Mouse (Mus musculus): Measurements from ENCODE around the gene Plxna2. TPM values are rescaled to one million over a fixed set of nuclear protein-coding genes. Genes with fewer than 3 reads are reported as not detected.

Gene Plxna2
- total RNA-seq, 4 experiments from 2014 or later: 60.8 to 73.5 (median 66.5) TPM

DNA sequence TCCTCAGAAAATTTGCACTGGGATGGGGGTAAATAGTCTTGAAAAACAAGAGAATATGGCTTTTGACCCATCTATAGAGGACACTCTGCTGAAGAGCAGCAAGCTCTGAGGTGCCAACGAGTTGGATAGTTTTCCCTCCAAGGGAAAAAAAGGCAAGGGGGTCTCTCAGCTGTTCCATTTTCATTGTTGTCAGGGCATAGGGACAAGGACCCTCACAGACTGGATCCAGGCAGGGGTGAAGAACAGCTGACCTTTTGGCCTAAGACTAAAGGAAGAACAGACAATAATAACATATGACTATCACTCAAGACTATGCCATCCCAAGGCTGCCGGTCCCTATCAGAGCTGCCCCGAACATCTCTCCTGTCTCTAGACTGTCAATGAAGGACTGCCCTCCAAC, 4.2 kb downstream of the Plxna2 start:
- no peak for DNase-seq (ENCODE audit: low spot score in 2 of 2)

DNA sequence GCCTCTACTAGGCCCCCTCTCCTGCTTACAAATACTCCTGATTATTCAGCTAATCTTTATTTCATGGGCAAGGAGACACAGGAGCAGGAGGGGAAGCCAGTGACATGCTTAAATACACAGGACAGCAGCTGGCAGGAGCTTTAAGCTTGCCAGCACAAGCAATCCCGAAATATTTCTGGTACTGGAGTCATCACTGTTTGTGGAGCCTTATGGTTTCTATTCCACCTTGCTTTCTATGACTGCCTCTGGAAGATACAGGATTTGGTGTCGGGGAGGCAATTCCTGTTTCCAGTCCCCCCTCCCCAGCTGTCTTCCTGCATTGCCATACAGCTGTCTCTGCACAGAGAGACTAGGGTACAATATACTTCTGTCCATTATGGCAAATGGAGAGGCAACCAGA, 4.7 kb downstream of the Plxna2 start:
- DNase-seq (ENCODE audit: low spot score in 2 of 2): no peak

DNA sequence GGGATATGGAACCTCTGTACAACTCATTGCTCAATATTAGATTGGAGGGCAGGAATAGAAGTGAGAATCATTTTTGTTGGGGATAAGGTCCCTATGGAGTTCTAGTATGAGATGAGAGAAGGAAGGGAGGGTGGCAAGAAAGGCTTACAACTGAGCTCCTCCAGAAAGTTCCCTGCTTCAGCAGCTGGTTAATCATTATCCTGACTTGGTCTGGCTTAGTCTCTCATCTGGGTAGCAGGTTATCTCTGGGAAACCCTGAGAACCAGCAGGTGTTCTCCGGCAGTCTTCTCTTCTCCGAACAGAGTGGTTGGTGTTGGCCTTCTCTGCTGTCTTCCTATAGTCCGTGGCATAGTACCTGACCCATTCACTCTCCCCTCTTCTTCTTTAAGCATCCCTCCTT, 5.6 kb downstream of the Plxna2 start:
- DNase-seq (ENCODE audit: low spot score in 2 of 2): no peak

DNA sequence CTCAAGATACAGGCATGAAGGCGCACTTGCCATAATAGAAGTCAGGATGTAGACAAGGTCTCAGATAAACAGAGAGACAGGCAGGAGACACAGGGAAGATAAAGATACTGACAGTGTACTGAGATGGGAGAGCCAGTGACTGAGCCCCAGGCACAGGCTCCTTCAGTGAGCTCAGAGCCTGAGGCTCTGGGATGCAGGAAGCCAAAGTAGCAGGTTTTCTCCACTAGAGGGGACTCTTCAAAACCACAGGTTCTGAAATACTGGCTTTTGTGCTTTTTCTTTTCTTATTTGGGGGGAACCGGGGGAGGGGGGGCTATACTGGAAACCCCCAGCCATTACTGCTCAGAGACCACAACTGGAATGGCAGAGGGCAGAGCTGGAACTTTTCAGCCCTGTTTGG, 6.4 kb downstream of the Plxna2 start:
- no peak for DNase-seq (ENCODE audit: low spot score in 2 of 2)

DNA sequence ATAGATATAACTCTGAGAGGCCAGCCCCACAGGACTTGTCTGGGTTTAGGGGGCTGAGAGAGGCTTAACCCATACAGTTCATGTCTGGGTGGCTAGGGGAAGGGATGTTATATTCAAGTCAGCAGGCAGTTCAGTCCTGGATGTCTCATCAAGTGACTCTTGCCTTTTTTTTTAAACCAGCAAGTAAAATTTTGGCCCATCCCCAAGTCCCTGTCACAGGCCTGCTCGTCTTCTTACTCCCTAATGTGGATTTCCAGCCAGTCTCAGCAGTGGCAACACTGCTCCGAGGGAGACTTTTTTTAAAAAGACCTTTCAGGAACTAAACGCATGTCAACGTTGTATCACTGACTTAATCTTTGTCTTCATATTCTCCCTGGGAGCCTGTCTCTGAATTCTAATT, 7.0 kb downstream of the Plxna2 start:
- DNase-seq (ENCODE audit: low spot score in 2 of 2): no peak

DNA sequence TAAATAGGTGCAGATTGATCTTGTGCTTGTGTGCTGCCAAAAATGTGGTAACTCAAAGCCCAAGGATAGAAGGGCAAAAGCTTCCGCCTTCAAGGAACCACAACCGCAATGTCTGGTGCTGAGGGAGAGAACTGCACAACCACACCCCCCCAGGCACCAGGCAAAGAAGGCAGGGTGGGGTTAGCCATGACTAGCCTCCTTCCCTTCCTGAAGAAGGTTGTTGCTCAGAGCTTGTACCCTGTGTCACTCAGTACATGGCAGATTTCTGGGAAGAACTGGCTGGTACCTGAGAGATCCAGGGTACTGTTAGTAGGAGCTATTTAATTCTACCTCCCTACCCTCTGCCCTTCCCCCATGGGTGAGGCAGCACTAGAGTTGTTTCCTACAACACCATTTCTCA, 8.1 kb downstream of the Plxna2 start:
- no peak for DNase-seq (ENCODE audit: low spot score in 2 of 2)

DNA sequence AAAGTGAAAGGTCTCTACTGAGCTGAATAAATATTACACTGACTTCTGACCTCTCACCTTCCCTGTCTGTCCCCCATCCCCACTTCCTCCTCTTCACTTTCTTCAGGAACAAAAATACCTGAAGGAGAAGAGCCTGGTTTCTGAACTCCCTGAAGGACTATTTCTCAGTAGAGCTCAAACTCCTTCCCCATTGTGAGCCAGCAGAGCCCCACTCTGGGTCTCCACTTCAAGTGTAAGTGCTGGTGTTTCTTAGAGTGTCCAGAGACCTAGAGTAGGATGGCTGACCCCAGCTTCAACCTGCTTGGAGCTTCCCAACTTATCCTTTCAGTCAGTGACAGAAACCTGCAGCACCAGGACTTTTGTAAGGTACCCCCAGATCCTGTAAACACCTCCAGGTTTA, 9.3 kb downstream of the Plxna2 start:
- DNase-seq (ENCODE audit: low spot score in 2 of 2): no peak

DNA sequence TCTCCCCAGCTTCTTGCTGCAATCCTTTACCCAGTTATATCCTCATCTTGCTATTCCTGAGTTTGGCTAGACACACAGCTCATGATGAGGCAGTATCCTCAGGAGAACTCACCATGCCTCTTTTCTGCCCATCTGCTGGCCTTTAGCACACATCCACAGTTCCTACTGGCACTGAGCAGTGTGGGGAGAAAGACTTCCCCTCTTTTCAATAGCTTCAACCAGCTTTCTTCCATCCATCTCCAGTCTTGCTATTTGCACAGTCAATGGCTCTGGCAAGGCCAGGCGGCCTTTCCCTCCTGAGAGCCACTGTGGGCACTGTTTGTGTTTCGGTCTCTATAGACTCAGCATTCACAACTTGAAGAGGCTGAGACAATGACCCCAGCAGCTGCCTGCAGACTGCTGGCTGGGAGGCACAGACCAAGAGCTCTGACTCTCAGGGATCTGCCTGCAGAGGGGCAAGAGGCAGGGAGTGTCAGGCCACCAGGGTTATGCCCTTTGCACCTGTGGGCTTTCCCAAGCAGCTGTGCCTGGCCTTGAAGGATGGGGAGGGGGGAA, 11.2 kb downstream of the Plxna2 start:
- no peak for DNase-seq (ENCODE audit: low spot score in 2 of 2)

DNA sequence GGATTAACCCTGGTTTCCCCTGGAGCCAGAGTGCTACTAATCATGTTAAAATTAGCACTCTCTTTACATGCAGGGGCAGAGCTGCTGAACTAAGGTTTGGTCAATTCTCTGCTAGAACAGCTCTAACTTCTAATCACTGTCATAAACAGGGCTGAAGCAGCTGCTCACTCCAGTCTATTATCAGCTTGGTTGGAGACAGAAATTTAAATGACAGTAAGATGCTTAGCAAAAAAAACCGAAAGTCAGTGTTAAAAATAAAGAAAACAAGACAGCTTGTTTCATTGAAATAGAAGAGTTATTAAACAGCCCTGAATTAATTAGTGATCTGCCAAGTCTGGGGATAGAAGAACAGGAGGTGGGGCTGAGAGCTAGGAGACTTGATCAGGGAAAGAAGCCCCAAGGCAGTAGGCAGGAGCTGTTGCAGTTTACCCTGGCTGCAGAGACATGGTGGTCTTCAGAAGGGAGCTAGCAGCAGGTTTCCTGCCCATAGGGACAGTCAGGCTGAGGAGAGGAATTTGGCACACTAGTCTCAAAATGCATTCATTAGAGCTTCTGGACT, 12.6 kb downstream of the Plxna2 start:
- no peak for DNase-seq (ENCODE audit: low spot score in 2 of 2)

DNA sequence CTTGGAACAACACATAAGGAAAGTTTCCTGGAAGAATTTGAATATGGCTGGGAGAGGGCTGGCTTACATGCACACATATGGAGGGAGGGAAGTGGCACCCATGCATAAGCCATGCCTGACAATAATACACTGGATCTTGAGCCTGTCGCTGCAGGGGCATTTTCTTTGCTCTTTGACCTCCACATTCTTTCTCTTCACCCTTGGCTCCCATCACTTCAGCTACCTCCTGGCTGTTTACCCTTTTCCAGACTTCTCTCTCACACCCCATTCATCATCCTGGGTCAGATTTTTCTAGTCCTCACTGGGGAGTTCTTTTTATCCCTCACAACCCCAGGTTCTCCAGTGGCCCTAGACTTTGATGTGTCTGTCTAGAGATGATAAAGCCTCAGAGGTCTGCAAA, 13.6 kb downstream of the Plxna2 start:
- no peak for DNase-seq (ENCODE audit: low spot score in 2 of 2)

DNA sequence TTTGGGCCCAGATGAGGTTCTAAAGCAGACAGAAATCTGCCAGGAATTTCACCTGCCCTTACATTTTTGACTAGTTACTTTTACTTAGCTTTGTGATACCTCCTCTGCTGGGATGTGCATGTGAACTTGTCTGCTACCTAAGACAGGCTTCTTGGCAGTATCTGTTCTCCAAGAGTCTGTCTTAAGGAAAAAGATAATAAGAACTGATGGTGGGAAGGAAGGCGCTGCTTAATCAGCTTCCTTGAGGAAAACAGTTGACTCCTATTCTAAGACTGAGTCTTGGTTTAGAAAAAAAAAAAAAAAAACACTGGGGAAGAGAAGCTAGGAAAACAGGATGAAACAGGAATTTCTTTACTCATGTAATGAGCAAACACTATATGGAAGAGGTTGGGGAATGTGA, 14.0 kb downstream of the Plxna2 start:
- no peak for DNase-seq (ENCODE audit: low spot score in 2 of 2)

DNA sequence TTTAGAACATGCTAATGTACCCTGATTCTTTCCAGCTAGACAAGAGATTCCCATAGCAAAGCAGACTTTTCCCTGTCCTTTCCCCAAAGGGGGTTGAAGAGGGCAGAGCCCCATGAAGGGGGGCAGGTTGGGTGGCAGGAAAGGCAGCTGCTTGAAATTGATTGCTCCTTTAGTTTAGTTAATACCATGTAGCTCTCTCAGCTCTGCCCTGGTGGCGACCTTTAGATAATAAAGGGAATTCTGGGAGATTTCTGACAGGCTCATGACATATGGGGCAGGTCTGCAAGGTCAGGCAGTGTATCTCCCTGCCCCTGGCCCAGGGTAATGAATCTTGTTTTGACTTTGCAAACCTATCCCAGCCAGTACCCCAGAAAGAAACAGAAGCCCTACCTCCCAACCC, 17.4 kb downstream of the Plxna2 start:
- no peak for DNase-seq (ENCODE audit: low spot score in 2 of 2)

DNA sequence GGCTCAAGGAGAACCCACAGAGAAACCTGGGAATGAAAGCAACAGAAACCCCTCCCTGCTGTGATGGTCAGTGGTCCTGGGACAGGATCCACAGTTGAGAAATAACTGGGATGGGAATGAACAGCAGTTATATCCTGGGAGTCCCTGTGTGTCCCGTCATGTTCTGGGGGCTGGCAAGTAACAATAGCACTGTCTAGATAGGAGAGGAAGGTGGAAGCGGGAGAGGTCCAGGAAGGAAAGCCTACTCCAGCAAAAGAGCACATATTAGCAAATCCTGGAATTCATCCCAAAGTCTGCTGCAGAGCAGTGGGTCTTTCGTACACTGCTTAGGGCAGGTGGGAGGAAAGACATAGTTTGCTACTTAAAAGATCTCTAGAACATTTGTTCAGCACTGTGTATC, 17.9 kb downstream of the Plxna2 start:
- no peak for DNase-seq (ENCODE audit: low spot score in 2 of 2)

DNA sequence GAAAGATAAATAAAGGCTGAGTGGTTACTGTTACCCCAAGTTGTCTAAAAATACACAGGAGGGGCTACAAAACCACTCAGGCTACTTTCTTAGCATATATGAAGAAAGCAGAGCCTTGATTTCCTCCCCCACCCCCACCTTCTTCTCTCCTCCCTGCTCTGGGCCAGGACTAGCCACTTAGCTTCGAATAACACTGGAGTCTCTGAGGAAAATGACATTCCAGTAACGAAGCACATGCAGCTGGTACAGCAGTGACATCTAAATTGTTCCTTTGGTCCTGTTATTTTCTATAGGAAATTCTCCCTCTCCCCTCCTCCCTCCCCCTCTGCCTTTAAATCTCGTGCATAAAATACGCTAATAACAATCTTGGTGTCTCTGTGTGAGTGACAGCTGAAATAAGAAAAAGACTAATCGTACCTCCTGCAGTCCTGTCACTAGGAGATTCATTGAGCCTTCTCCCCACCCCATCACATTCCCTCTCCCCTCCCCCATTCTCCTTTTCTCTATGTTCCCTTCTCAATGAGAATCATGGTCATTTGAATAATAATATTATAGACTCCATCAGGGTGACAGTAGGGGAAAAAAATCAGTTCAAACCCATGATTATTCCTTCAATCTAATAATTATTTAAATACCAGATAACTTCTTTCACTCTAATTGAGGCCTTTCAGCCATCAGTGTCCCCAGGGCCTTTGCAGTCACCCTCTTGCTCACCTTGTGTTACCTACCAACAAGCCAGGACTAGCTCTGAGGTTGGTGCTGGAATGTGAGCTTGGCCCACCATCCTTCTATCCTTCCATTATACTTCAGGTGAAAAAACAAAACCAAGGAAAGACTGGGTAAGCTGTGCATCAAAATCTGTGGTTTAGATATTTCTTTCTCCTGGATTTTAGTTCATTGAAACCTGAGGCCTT, 19.6 kb downstream of the Plxna2 start:
- DNase-seq (ENCODE audit: low spot score in 2 of 2): no peak

DNA sequence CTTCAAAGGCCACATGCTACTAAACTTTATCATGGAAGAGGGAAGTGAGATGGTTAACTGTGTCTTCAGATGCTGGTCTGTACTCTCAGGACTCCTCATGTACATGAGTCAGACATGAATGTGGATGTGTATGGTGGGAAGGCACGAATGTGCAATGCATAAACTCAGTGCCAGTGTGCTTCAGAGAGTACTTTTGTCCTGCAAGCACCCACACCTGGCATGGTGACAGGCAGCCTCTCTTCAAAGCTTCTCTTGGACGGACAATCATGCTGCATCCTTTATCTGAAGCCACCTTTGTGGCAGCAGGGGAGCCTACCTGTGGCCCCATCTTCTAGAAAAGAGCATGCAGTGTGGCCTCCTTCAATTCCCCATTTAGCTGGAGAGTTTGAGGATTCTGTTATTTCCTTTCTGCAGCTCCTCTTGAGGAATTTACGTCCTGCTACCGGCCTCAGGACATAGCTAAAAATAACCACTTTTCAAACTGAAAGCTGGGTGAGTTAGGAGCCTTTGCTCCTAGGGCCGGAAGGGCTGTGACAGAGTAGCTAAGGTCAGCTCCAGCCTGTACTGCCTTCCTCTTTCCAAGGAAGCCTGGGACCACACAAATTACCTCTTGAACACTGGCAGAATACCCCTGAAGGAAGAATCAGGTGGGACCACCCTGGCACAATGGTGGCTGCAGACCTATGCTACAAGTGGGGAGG, 23.7 kb downstream of the Plxna2 start:
- no peak for DNase-seq (ENCODE audit: low spot score in 2 of 2)

DNA sequence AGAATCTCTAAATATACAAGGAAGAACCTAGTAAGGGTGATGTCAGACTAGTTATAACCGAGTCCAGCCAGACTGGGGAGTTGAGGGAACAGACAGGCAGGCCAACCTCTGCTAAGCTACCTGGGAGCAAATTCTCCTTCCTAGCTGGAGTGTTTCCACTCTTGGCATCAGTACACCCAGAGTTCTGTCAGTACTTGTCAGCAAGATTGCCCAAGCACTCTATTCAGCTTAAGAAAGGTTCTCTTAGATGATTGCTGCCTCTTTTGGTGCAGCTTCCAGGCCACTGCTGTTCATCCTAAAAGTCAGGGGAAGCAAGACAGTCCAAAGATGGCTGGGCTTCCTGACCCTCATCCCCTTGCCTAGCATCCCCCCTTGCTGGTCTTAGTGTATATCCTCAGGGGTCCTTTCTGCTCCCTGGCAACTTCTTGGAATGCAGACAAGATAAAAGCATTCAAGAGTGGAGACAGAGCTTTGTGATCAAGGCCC, 24.3 kb downstream of the Plxna2 start:
- DNase-seq (ENCODE audit: low spot score in 2 of 2): no peak

DNA sequence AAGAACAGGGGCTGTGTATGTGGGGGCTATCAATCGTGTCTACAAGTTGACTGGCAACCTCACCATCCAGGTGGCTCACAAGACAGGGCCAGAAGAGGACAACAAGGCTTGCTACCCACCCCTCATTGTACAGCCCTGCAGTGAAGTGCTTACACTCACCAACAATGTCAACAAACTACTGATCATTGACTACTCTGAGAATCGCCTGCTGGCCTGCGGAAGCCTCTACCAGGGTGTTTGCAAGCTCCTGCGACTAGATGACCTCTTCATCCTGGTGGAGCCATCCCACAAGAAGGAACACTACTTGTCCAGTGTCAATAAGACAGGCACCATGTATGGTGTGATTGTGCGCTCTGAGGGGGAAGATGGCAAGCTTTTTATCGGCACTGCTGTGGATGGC, 25.9 kb downstream of the Plxna2 start:
- no peak for DNase-seq (ENCODE audit: low spot score in 2 of 2)

DNA sequence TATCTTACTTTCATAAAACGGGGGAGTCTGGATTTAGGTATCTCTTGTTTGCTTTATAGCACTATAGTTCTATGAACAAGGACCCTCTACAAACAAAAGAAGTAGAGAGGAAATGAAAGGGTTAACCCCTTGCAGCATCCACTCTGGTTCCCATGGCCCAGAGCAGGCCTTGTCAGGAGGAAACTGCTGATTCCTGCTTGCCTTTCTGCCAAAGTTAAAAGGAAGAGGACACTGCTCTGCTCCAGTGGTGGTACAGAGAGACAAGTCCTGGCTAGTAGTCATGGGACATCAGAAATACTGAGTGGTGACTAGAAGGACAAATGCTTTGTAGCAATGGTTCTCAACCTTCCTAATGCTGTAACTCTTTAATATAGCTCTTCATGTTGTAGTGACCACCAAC, 27.9 kb downstream of the Plxna2 start:
- DNase-seq (ENCODE audit: low spot score in 2 of 2): no peak

DNA sequence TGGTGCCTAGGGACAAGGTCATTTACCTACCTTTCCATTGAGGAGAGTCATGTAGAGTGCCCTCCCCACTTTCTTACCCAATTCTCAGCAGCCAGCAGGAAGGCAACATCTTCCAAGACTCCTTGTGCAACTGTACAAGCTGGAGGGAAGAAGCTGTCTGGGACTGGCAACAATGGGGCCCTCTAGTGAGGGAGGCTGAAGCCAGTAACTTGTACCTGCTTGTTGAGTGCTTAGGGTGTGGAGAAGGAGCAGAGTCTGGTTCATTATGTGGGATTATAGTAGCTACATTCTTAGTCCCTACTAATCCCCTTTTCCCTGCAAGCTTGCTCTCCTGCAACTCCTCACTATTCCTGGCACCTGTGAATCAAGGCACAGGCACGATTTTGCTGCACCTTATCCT, 32.1 kb downstream of the Plxna2 start:
- DNase-seq (ENCODE audit: low spot score in 2 of 2): no peak

DNA sequence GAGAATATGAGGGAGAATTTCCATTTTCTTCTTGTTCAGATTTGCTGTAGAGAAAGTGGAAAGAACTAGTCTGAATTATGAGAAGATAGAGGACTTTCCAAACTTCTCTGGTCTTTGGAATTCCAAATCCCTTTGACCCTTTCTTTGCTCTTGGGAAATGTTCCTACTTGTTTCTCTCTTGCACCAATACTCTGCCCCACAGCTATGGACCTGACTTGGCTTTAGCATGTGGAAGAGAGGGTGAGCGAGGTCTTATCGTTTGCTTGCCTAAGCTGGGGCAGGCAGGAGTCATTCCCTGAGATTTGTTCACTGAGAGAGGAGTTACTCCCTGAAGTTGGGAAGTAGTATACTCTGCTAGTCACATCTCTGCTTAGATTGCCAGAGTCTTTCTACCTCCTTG, 32.5 kb downstream of the Plxna2 start:
- no peak for DNase-seq (ENCODE audit: low spot score in 2 of 2)

DNA sequence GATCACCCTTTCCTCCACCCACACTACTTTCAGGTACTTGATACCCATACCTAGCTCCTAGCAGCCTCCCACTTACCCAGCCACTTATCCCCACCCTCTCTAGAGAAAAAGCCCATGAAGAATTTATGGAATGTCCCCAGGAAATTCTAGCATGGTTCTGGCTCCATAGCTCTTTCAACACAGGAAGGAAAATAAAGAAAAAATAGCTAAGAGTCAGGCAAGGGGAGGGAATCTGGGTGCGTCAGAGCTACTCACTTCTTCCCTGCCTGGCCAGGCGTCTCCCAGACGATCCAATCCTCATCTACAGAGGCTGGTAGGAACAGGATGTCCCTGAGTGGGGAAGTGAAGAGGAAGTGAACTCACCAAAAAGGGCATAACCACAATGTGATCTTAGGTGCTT, 34.0 kb downstream of the Plxna2 start:
- no peak for DNase-seq (ENCODE audit: low spot score in 2 of 2)

DNA sequence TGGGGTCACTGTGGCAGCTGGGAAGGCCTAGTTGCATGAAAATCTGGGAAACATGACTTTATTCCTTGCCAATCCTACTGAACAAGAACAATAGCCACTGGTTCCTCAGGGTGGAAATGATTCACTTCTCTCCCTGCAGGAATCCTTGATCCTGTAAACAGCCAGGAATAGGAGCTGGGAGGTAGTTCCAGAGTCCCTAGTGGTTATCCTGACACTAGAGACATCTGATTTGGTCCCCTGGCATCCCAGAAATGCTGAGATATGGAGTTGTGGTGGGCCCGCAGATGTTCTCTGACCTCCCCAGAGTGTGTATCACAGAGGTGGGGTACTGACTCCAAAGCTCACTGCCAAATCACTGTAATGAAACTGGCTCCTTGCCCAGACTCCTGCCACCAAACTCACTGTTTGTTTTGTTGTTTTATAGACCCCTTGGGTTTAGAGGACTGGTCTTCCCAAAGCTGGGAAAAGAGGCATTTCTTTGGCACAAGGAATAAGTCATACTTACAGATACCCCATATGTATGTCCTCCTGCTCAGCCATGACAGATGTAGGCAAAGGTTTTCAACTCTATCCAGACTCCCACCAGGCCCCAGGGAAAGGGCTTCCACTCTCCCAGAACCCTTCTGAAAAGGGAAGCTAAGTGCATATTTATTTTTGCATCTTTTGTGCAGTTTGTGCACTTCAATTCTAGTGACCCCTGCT, 40.6 kb downstream of the Plxna2 start:
- DNase-seq (ENCODE audit: low spot score in 2 of 2): no peak
